Mouse (Mus musculus): ENCODE data around the gene Slc35f6.
A peak's percentile ranks its signal among the peaks of the same experiment; 100 is the strongest.
"Not testable (repeated sequence)": the region's sequence is repeated elsewhere in the genome, so short reads cannot be mapped to it uniquely, and the experiment has no call there.

Slc35f6 gene

GRCm38 (mm10) chr5:30660813-30661212 is 13.1 kb downstream of the Slc35f6 start:
- DNase-seq: no peak

GRCm38 (mm10) chr5:30665360-30665759 is 17.6 kb downstream of the Slc35f6 start:
- DNase-seq: no peak

GRCm38 (mm10) chr5:30665968-30666367 is 18.2 kb downstream of the Slc35f6 start:
- DNase-seq: no peak

GRCm38 (mm10) chr5:30666391-30667195 is 18.9 kb downstream of the Slc35f6 start, which contains the start of gene Cenpa:
Gene Cenpa, plus strand, starts transcription at chr5:30666777.
- peak; percentile 82 for DNase-seq

- DNase-seq: no peak
These were observed 19.5 kb downstream of the Slc35f6 start for GRCm38 (mm10) chr5:30667215-30667614.

- DNase-seq: no peak
These were observed 20.0 kb downstream of the Slc35f6 start for GRCm38 (mm10) chr5:30667686-30668085.

GRCm38 (mm10) chr5:30668637-30669495 is 21.1 kb downstream of the Slc35f6 start:
- DNase-seq: no peak

GRCm38 (mm10) chr5:30669496-30669830 is 21.7 kb downstream of the Slc35f6 start:
- no peak for DNase-seq

GRCm38 (mm10) chr5:30670091-30670490 is 22.4 kb downstream of the Slc35f6 start:
- DNase-seq: no peak

- DNase-seq: no peak
These were observed 26.3 kb downstream of the Slc35f6 start for GRCm38 (mm10) chr5:30674001-30674400.

GRCm38 (mm10) chr5:30676800-30677199 is 29.1 kb downstream of the Slc35f6 start:
- no peak for DNase-seq

GRCm38 (mm10) chr5:30678069-30678468 is 30.3 kb downstream of the Slc35f6 start:
- DNase-seq: not testable (repeated sequence)

- DNase-seq: no peak
These were observed 31.1 kb downstream of the Slc35f6 start for GRCm38 (mm10) chr5:30678722-30679296.

GRCm38 (mm10) chr5:30679593-30679992 is 31.9 kb downstream of the Slc35f6 start:
- DNase-seq: no peak

- no peak for DNase-seq
These were observed 34.2 kb downstream of the Slc35f6 start for GRCm38 (mm10) chr5:30681970-30682369.

GRCm38 (mm10) chr5:30682967-30683600 is 35.4 kb downstream of the Slc35f6 start:
- DNase-seq: no peak

- DNase-seq: no peak
These were observed 36.3 kb downstream of the Slc35f6 start for GRCm38 (mm10) chr5:30683993-30684392.

- DNase-seq: no peak
These were observed 39.0 kb downstream of the Slc35f6 start for GRCm38 (mm10) chr5:30686781-30687180.

GRCm38 (mm10) chr5:30700361-30701000 is 52.7 kb downstream of the Slc35f6 start:
- DNase-seq: no peak

GRCm38 (mm10) chr5:30701373-30701772 is 53.6 kb downstream of the Slc35f6 start:
- not testable (repeated sequence) for DNase-seq

GRCm38 (mm10) chr5:30701866-30702265 is 54.1 kb downstream of the Slc35f6 start:
- DNase-seq: no peak
